Mouse (Mus musculus) CH12.LX (cell line): ENCODE results near the gene Tgfb2. TPM values are rescaled to one million over a fixed set of nuclear protein-coding genes. Genes with fewer than 3 reads are reported as not detected.
A peak's percentile ranks its signal among the peaks of the same experiment; 100 is the strongest.

Experiments
- DNase-seq: peaks from one replicate; pipeline ENCODE4 v3.0.0-alpha.2; 2013; ENCODE audit errors: extremely low read depth
- H3K27ac ChIP-seq: 2 replicates; pipeline ENCODE4 v1.5.1; 2012; ENCODE audit warnings: low read depth, mild to moderate bottlenecking, control low read depth, moderate library complexity; ENCODE audit not compliant: insufficient read depth
- H3K27me3 ChIP-seq: replicated peaks from 2 replicates; pipeline ENCODE3; 2012; ENCODE audit warnings: inconsistent platforms
- H3K36me3 ChIP-seq, 2 experiments: replicated peaks in 1 of 2; 2 replicates each; pipeline versions ENCODE3 to v1.6.1; 2012; ENCODE audit warnings: inconsistent platforms in 1 of 2, low read length in 1 of 2, mild to moderate bottlenecking in 1 of 2, mixed read lengths in 1 of 2, moderate library complexity in 1 of 2; ENCODE audit not compliant: control insufficient read depth in 1 of 2, insufficient read depth in 1 of 2
- H3K4me1 ChIP-seq, 2 experiments: 2 replicates each; pipeline ENCODE4 v1.6.1; 2012; ENCODE audit warnings: inconsistent platforms in 1 of 2, moderate library complexity in 1 of 2; ENCODE audit not compliant: insufficient read depth in 2 of 2, control insufficient read depth in 1 of 2
- H3K4me2 ChIP-seq: 2 replicates; pipeline ENCODE4 v1.6.1; 2012; ENCODE audit warnings: low read depth, mild to moderate bottlenecking, control low read depth; ENCODE audit not compliant: poor library complexity, insufficient read depth, severe bottlenecking
- H3K4me3 ChIP-seq, 3 experiments: fragments of 150-350 bp in 1 of 3; sonication (generic) in 1 of 3; replicated peaks in 1 of 3; 2 replicates each; pipeline versions ENCODE3 to v1.5.1; 2011 to 2012; ENCODE audit warnings: low read depth in 2 of 3, low read length in 2 of 3, mild to moderate bottlenecking in 2 of 3, moderate library complexity in 2 of 3, control low read depth in 1 of 3, improper control_type of control experiment in 1 of 3, inconsistent platforms in 1 of 3, mixed read lengths in 1 of 3; ENCODE audit not compliant: poor library complexity in 1 of 3
- H3K79me2 ChIP-seq: replicated peaks from 2 replicates; pipeline ENCODE4 v1.6.1; 2012; ENCODE audit warnings: mild to moderate bottlenecking, moderate library complexity; ENCODE audit not compliant: control insufficient read depth, poor library complexity, insufficient read depth, severe bottlenecking; ENCODE audit errors: extremely low read depth
- H3K9ac ChIP-seq: 2 replicates; pipeline ENCODE4 v1.6.1; 2012; ENCODE audit warnings: low read depth, mild to moderate bottlenecking, control low read depth, moderate library complexity; ENCODE audit not compliant: insufficient read depth
- H3K9me3 ChIP-seq: replicated peaks from 2 replicates; pipeline ENCODE3; 2012; ENCODE audit warnings: low read length, inconsistent platforms, mixed read lengths
- BHLHE40 ChIP-seq: IDR thresholded peaks from 2 replicates; pipeline ENCODE4 v1.6.1; 2011; ENCODE audit warnings: mild to moderate bottlenecking, low read depth, low read length, improper control_type of control experiment
- CTCF ChIP-seq, 2 experiments: IDR thresholded peaks in 1 of 2; conservative IDR thresholded peaks in 1 of 2; 2 replicates each; pipeline ENCODE4 v1.5.1; 2011 to 2012; ENCODE audit warnings: low read depth in 2 of 2, low read length in 2 of 2, improper control_type of control experiment in 1 of 2, inconsistent platforms in 1 of 2, mild to moderate bottlenecking in 1 of 2, moderate library complexity in 1 of 2
- ELF1 ChIP-seq: IDR thresholded peaks from 2 replicates; pipeline ENCODE4 v1.6.1; 2014; ENCODE audit warnings: low read depth, mild to moderate bottlenecking, inconsistent platforms, low read length, improper control_type of control experiment
- KAT2A ChIP-seq: IDR thresholded peaks from 2 replicates; pipeline ENCODE4 v1.6.1; 2012; ENCODE audit warnings: low read length, improper control_type of control experiment, inconsistent platforms; ENCODE audit not compliant: insufficient replicate concordance
- MXI1 ChIP-seq: IDR thresholded peaks from 2 replicates; pipeline ENCODE4 v1.6.1; 2011; ENCODE audit warnings: mild to moderate bottlenecking, low read depth, low read length, improper control_type of control experiment
- POLR2A ChIP-seq: IDR thresholded peaks from 2 replicates; pipeline ENCODE4 v1.6.1; 2011; ENCODE audit warnings: low read depth, mild to moderate bottlenecking, improper control_type of control experiment, low read length
- dilution Hi-C: fragments of 300-500 bp; cut with MboI; formaldehyde crosslinking; loops from 2 replicates; pipeline ENCODE4 v1.14.3; 2020; ENCODE audit warnings: low sequenced_read_pairs; ENCODE audit not compliant: extremely low pct_unique_long_range_greater_than_20kb, extremely low pct_ligation_motif_present
- in situ Hi-C: fragments of 300-500 bp; cut with MboI; formaldehyde crosslinking; loops from 3 replicates; pipeline ENCODE4 v1.14.3; 2019; ENCODE audit warnings: low sequenced_read_pairs, low pct_ligation_motif_present, low pct_unique_long_range_greater_than_20kb, mixed read lengths
- polyA plus RNA-seq: library from polyadenylated mRNA; unstranded; fragments of >175 nt; gene quantifications from 2 replicates; pipeline ENCODE4 v1.2.1, GENCODE M21; 2012; ENCODE audit warnings: low read depth; ENCODE audit not compliant: insufficient read length
- total RNA-seq, 2 experiments: library from RNA; depleted of rRNA; stranded (reverse); fragments of 300-350 nt in 1 of 2; fragments of >200 nt in 1 of 2; gene quantifications; 2 replicates each; pipeline ENCODE4 v1.2.3; 2012 to 2014

Gene Tgfb2
- total and polyA plus RNA-seq, 3 experiments = 0.04 TPM; not detected in 2

DNA sequence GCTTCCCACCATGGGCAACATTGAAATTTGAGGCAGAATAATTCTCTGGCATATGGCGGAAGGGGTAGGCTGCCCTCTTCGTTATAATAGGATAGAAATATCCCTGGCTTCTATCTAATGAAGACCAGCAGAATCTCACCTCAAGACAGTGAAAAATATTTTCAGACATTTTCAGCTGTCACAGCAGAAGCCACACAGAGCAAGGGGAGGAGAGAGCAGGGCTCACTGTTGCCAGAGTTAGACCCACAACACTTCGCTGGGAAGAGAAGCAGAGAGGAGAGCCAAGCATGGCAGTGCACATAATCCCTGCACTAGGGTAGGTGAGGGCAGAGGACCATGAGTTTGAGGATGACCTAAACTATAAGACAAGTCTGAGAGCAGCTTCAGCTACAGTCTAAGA, 5.3 kb downstream of the Tgfb2 start:
- no peak for DNase-seq
- in situ Hi-C loops (loop anchor here (25.0 kb wide), 1 partner anchor 1013 kb away; no protein-coding TSS in a partner anchor), dilution Hi-C loops (no loop called here)
- Histone ChIP-seq H3K27me3 (no peaks in the 10 kb centered on the region), H3K9ac (no peak overlapping the region), H3K4me2 (no peak overlapping the region), H3K4me3 (no peak overlapping the region), H3K79me2 (no peaks in the 10 kb centered on the region), H3K27ac (no peak overlapping the region), H3K4me1 (peaks cover 0 to 15% of the 10 kb centered on the region in 2 experiments; a peak in 2 of 4 replicates), H3K36me3 (peaks cover 0 to 1% of the 10 kb centered on the region in 2 experiments), H3K9me3 (peaks cover 6% of the 10 kb centered on the region)
- no peak for TF ChIP-seq MXI1

GRCm38 (mm10) chr1:186698583-186699338, 7.0 kb downstream of the Tgfb2 start:
- no peak overlapping the region for H3K4me2 ChIP-seq
- no peaks in the 10 kb centered on the region for H3K27me3 ChIP-seq
- H3K79me2 ChIP-seq = no peaks in the 10 kb centered on the region
- no peak overlapping the region for H3K4me3 ChIP-seq
- peak; percentile 21 for DNase-seq
- no peaks in the 10 kb centered on the region for H3K36me3 ChIP-seq
- no peak overlapping the region for H3K27ac ChIP-seq
- no peaks in the 10 kb centered on the region for H3K9me3 ChIP-seq
- H3K9ac ChIP-seq = no peak overlapping the region
- in situ Hi-C loops = no loop called here
- dilution Hi-C loops = no loop called here
- peak; percentile 55 to 64 for TF ChIP-seq CTCF (conservative IDR thresholded peaks at IDR 0.05 in 1 of 2, IDR thresholded peaks at IDR 0.05 in 1 of 2; ENCODE audit: low read depth in 2 of 2, low read length in 2 of 2)
- no peak for TF ChIP-seq BHLHE40
- no peak for TF ChIP-seq KAT2A
- TF ChIP-seq POLR2A = no peak
- TF ChIP-seq, all 38 proteins: peak for 1
- peaks cover 0 to 9% of the 10 kb centered on the region in 2 experiments; a peak in 2 of 4 replicates for H3K4me1 ChIP-seq

DNA sequence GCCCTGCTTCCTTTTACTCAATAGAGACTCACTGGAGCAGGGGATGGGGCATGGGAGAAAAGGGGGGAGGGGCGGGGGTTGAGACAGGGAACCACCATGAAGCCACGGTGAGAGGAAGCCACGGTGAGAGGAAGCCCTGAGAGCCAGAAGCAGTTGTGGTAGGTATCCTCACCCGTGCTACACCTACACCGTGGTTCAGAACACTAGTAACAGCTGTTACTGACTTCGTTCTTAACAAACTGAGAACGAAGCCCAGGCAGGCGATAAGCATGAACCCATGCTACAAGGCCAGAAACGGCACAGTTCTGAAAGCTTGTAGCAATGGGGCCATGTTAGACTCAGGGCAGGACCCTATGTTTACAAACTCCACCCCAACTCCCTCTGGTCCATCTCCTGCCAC, 9.6 kb downstream of the Tgfb2 start:
- Histone ChIP-seq H3K79me2 (no peaks in the 10 kb centered on the region), H3K27ac (no peak overlapping the region), H3K9me3 (no peaks in the 10 kb centered on the region), H3K4me3 (no peak overlapping the region), H3K4me2 (no peak overlapping the region), H3K4me1 (no peaks in the 10 kb centered on the region), H3K27me3 (no peaks in the 10 kb centered on the region), H3K36me3 (no peaks in the 10 kb centered on the region)
- dilution Hi-C loops = no loop called here
- no peak for DNase-seq
- in situ Hi-C loops = no loop called here
- TF ChIP-seq ELF1 = no peak
- TF ChIP-seq, all 38 proteins: peak for 0
- no peak overlapping the region for H3K9ac ChIP-seq
